Mouse (Mus musculus): ENCODE measurements at regions not wholly inside any gene's neighbourhood (a gene's known extent, or its start where the extent isn't known, plus 50 kb on each side); places are given as distances from the start of the nearest gene placed in this dataset.

GRCm38 (mm10) chr3:33925072-33925471 lies 81.0 kb upstream of the Ccdc39 start:
- 75% methylated on average over 4 of the region's 4 CpGs for WGBS
- Histone ChIP-seq H3K9ac (no peak overlapping the region), H3K36me3 (ENCODE audit: poor library complexity, severe bottlenecking) (no peaks in the 10 kb centered on the region), H3K27me3 (no peaks in the 10 kb centered on the region), H3K4me1 (no peaks in the 10 kb centered on the region), H3K27ac (no peak overlapping the region), H3K9me3 (replicated peaks) (0 out of 2 replicates have a peak, but pooled peaks cover 4% of the 10 kb centered on the region), H3K4me2 (no peak overlapping the region), H3K4me3 (no peak overlapping the region)
- no peak for ATAC-seq

- H3K27me3 ChIP-seq: peaks cover 13% of the 10 kb centered on the region
- WGBS: 2% methylated on average over 6 of the region's 6 CpGs
- H3K9ac ChIP-seq: no peak overlapping the region
- H3K4me1 ChIP-seq: peaks cover 14% of the 10 kb centered on the region
- no peaks in the 10 kb centered on the region for H3K9me3 ChIP-seq (replicated peaks)
- H3K4me3 ChIP-seq: no peak overlapping the region
- no peak overlapping the region for H3K27ac ChIP-seq
- H3K36me3 ChIP-seq (ENCODE audit: poor library complexity, severe bottlenecking): no peaks in the 10 kb centered on the region
- ATAC-seq: no peak
- H3K4me2 ChIP-seq: no peak overlapping the region
Measured at GRCm38 (mm10) chr3:33955064-33955463, 64.7 kb upstream of the Fxr1 start.

DNA sequence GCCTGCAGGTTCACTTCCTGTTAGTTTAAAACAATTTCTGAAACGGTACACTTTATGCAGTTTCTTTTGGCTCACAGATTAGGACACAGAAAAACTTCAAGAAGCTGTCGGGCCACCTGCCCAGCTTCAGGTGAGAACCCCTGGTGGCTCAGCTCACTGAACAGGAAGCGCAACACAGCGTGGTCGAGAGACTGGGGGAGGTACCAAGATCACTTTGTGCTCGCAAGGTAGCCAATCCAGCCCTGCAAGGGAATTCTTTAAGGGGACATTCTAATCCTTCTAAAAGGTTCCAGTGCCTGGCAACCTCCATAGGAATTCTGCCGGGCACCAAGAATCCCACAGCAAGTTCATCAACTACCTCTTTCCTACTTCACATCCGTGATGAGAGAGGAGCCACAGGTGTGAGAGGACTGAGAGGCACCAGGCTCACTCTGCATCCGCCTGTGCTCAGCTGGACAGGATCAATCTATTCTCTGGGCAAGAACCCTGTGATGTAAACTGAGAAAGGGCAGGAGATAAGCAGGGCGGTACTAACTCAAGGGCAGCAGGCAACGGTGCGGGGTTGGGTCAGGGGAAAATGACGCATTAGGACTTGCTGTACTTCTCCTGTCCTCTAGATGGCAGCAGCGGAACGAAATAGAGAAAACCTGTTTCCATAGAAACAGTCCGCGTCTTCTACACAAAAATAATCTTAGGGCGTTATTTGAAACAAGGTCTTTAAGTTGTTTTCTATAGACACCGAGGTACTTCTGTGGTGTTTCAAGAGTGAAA lies 63.7 kb upstream of the Fxr1 start:
- no peak overlapping the region; the same call in 1 of the 2 replicates for H3K9ac ChIP-seq
- WGBS: 2% methylated on average over 19 of the region's 19 CpGs
- ATAC-seq: peak; percentile 85

DNA sequence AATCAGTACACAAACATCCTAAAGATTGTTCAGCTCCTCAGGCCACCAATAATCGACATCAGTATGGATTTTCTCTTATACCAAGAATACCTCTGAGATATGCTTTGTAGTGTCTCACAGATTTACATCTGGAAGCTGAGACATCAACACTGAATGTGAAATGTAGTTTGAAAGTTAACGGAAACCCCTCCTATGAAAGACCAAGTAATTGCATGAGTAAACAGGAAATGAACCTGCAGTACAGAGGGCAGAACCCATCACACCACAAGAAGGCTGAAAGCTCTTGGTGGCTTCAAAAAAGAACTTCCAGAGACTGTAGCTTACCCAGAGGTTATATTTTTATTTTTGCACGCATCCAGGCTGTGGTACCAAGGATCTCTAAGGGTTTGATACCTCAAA lies 63.1 kb upstream of the Fxr1 start:
- Histone ChIP-seq H3K9ac (no peak overlapping the region), H3K4me1 (peaks cover 14% of the 10 kb centered on the region), H3K4me3 (no peak overlapping the region), H3K4me2 (peak overlapping the region; percentile 50), H3K36me3 (ENCODE audit: poor library complexity, severe bottlenecking) (no peaks in the 10 kb centered on the region), H3K27me3 (peaks cover 13% of the 10 kb centered on the region), H3K27ac (no peak overlapping the region), H3K9me3 (replicated peaks) (no peaks in the 10 kb centered on the region)
- ATAC-seq: no peak
- WGBS: 45% methylated on average over 3 of the region's 3 CpGs

More for the DNA sequence above, 63.7 kb upstream of the Fxr1 start:
- H3K9me3 ChIP-seq (replicated peaks): no peaks in the 10 kb centered on the region
- H3K36me3 ChIP-seq (ENCODE audit: poor library complexity, severe bottlenecking): no peaks in the 10 kb centered on the region
- peak overlapping the region; percentile 50 for H3K4me2 ChIP-seq
- peaks cover 13% of the 10 kb centered on the region for H3K27me3 ChIP-seq
- H3K27ac ChIP-seq: no peak overlapping the region
- peak overlapping the region; percentile 3; the same call in 1 of the 2 replicates for H3K4me3 ChIP-seq
- H3K4me1 ChIP-seq: peaks cover 14% of the 10 kb centered on the region

GRCm38 (mm10) chr3:33957676-33958075 lies 62.1 kb upstream of the Fxr1 start:
- Histone ChIP-seq H3K9ac (no peak overlapping the region), H3K4me2 (no peak overlapping the region), H3K36me3 (ENCODE audit: poor library complexity, severe bottlenecking) (no peaks in the 10 kb centered on the region), H3K4me3 (no peak overlapping the region), H3K4me1 (peaks cover 14% of the 10 kb centered on the region), H3K27ac (no peak overlapping the region), H3K9me3 (replicated peaks) (no peaks in the 10 kb centered on the region), H3K27me3 (peaks cover 13% of the 10 kb centered on the region)
- no peak for ATAC-seq
- 91% methylated on average over 10 of the region's 10 CpGs for WGBS

- WGBS: 93% methylated on average over 4 of the region's 4 CpGs
- H3K27ac ChIP-seq: no peak overlapping the region
- no peak for ATAC-seq
- H3K9ac ChIP-seq: no peak overlapping the region
- H3K9me3 ChIP-seq (replicated peaks): no peaks in the 10 kb centered on the region
- peaks cover 14% of the 10 kb centered on the region for H3K4me1 ChIP-seq
- no peak overlapping the region for H3K4me3 ChIP-seq
- no peaks in the 10 kb centered on the region for H3K36me3 ChIP-seq (ENCODE audit: poor library complexity, severe bottlenecking)
- no peak overlapping the region for H3K4me2 ChIP-seq
- peaks cover 13% of the 10 kb centered on the region for H3K27me3 ChIP-seq
Measured at GRCm38 (mm10) chr3:33958216-33958615, 61.5 kb upstream of the Fxr1 start.

DNA sequence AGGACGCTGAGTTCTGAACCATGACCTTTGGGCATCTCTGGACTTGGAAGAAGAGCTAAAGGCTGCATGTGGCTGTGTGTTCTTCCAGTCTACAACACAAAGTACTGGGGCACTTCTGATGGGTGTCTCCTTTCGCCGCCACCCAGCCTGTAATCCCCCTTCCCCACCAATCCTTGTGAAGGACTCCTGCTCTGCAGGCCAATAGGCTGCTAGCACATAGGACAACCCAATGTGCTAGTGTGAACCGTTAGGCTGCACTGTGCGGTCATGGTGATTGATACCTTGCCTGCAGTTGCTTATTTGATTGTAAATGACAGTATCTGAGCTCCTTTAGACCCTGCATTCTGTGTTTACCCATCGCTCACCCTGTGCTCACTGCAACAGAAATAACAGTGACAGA lies 59.5 kb upstream of the Fxr1 start:
- no peak for ATAC-seq
- peaks cover 10% of the 10 kb centered on the region for H3K27me3 ChIP-seq
- no peak overlapping the region for H3K27ac ChIP-seq
- H3K9me3 ChIP-seq (replicated peaks): no peaks in the 10 kb centered on the region
- H3K4me3 ChIP-seq: no peak overlapping the region
- no peak overlapping the region for H3K4me2 ChIP-seq
- no peaks in the 10 kb centered on the region for H3K36me3 ChIP-seq (ENCODE audit: poor library complexity, severe bottlenecking)
- H3K9ac ChIP-seq: no peak overlapping the region
- WGBS: 64% methylated on average over 6 of the region's 6 CpGs
- peaks cover 8% of the 10 kb centered on the region for H3K4me1 ChIP-seq

DNA sequence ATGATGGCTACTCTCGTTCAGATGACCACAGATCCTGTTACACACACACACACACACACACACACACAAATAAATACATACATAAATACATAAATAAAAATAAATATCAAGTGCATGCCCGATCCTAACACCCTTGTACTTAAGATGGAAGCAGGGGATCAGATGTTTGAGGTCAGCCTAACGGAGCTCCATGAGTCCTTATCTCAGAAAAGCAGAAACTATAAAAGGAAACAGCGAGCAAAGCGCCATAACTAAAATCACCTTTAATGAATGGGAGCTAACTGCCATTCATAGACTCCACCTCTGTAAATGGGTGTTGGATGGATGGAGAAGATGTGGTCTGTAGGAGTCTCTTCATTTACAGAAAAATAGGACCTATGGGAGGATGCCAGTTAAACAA lies 56.8 kb upstream of the Fxr1 start:
- H3K4me1 ChIP-seq: no peaks in the 10 kb centered on the region
- WGBS: 91% methylated on average over 5 of the region's 5 CpGs

DNA sequence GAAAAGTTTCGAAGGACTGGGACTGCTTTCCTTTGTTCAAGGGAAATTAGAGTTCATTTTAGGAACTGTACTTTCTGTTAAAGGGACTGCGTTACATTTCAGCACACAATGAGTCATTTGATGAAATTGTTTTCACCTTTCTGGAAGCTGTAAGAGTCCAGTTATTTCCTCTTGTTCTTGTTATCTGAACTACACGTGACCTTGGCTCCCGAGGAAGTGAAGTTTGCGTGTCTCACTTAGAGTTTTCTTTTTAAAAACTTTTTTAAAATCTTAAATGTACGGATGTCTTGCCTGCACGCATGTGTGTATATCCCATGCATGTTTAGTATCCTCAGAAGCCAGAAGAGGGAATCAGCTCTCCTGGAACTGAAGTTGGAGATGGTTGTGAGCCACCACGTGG lies 52.6 kb upstream of the Fxr1 start:
- 87% methylated on average over 8 of the region's 8 CpGs for WGBS
- H3K4me2 ChIP-seq: no peak overlapping the region
- no peaks in the 10 kb centered on the region for H3K27me3 ChIP-seq
- no peaks in the 10 kb centered on the region for H3K36me3 ChIP-seq (ENCODE audit: poor library complexity, severe bottlenecking)
- H3K9me3 ChIP-seq (replicated peaks): no peaks in the 10 kb centered on the region
- no peak for ATAC-seq
- no peak overlapping the region for H3K9ac ChIP-seq
- no peaks in the 10 kb centered on the region for H3K4me1 ChIP-seq
- no peak overlapping the region for H3K4me3 ChIP-seq
- H3K27ac ChIP-seq: no peak overlapping the region

More for the DNA sequence above, 56.8 kb upstream of the Fxr1 start:
- no peaks in the 10 kb centered on the region for H3K9me3 ChIP-seq (replicated peaks)
- no peak for ATAC-seq
- no peaks in the 10 kb centered on the region for H3K27me3 ChIP-seq
- no peaks in the 10 kb centered on the region for H3K36me3 ChIP-seq (ENCODE audit: poor library complexity, severe bottlenecking)
- H3K27ac ChIP-seq: no peak overlapping the region
- no peak overlapping the region for H3K9ac ChIP-seq
- H3K4me3 ChIP-seq: no peak overlapping the region
- H3K4me2 ChIP-seq: no peak overlapping the region

All from forebrain, embryonic 13.5 days (tissue).